Mouse (Mus musculus): ENCODE measurements around the gene Ptpn4. TPM values are rescaled to one million over a fixed set of nuclear protein-coding genes. Genes with fewer than 3 reads are reported as not detected.
A peak's percentile ranks its signal among the peaks of the same experiment; 100 is the strongest.

The Ptpn4 gene
- polyA plus RNA-seq, 1 experiment, result 2.9 TPM

DNA sequence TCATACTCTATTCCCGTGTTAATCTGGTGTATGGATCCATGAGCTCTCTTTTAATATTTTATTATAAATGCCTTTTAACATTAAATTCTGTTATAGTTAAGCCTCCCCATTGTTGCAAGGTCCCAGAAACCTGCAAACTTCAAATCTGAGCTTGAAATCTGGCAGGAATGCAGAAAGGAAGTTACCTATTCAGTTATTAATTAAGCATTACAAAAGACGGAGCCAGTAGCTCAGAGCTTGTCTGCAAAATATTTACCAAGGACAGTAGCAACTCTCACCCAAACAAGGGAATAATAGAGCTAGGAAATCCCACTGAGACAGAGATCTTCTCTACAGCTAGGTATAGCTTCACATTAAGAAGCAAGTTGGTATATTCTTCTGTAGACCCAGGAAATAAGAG, 106.2 kb downstream of the Ptpn4 start:
- TF ChIP-seq POLR2A (IDR thresholded peaks at IDR 0.05; ENCODE audit: borderline replicate concordance, low read depth, low read length) (no peak), CTCF (IDR thresholded peaks at IDR 0.05; ENCODE audit: low read depth, low read length) (no peak)
- H3K4me1 ChIP-seq (ENCODE audit: control insufficient read depth, insufficient read depth, low read length), result no peaks in the 10 kb centered on the region
- no peak overlapping the region for H3K27ac ChIP-seq (ENCODE audit: insufficient read depth, low read depth, low read length)
- H3K4me3 ChIP-seq (ENCODE audit: insufficient read depth, low read length), result no peak overlapping the region

DNA sequence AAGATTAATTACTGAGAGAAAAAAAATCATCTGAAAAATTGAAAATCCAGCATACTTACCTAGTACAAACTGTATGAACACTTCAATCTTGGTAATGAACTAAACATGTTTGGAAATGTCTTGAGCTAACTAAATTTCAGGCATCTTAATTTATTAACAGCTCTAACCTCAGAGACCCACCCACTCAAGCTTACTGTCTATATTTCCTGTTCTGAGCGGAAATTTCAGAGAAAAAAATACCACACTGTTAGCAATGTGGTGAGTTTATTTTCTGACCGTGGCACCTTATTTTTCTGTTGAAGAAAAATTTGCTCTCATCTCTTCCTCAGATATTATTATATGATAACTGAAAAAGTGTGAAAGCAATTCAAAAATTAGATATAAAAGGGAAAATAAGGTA, 124.4 kb downstream of the Ptpn4 start:
- no peak overlapping the region for H3K27ac ChIP-seq (ENCODE audit: insufficient read depth, low read depth, low read length)
- no peaks in the 10 kb centered on the region for H3K4me1 ChIP-seq (ENCODE audit: control insufficient read depth, insufficient read depth, low read length)
- no peak overlapping the region for H3K4me3 ChIP-seq (ENCODE audit: insufficient read depth, low read length)
- TF ChIP-seq POLR2A (IDR thresholded peaks at IDR 0.05; ENCODE audit: borderline replicate concordance, low read depth, low read length) (no peak), CTCF (IDR thresholded peaks at IDR 0.05; ENCODE audit: low read depth, low read length) (no peak)

DNA sequence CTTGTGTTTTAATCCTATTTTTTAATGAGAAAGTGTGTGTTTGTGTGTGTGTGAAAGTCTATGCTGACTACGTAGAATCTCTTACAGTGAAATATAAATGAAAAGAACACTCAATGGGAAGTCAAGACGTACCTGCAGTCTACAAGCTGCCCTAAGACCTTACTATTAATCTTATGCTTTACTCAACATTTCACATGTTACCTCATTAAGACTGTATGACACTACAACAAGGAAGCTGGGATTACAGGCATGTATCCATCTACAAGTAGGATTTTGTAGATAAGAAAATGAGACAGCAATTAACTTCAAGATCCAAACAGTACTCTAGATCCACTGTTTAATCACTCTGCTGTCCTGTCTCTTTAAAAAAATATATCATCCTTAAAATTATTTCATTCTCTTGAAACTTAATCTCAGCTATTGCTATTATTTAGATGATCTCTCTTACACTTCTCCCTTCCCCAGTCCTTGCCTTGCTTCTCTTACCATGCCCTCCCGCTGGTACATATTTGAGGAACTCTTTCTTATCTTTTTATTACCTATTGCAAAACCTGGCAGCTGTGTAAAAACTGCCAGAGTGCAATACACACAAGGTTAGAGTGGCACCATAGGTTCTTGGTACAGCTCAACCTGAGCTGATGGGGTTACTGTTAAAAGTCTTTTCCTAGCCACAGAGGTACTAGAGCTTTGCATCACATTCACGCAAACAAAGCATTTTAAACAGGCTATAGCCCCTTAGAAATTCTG, 130.8 kb downstream of the Ptpn4 start:
- Histone ChIP-seq H3K4me1 (ENCODE audit: control insufficient read depth, insufficient read depth, low read length) (no peaks in the 10 kb centered on the region), H3K4me3 (ENCODE audit: insufficient read depth, low read length) (no peak overlapping the region), H3K27ac (ENCODE audit: insufficient read depth, low read depth, low read length) (no peak overlapping the region)
- TF ChIP-seq CTCF (IDR thresholded peaks at IDR 0.05; ENCODE audit: low read depth, low read length) (no peak), POLR2A (IDR thresholded peaks at IDR 0.05; ENCODE audit: borderline replicate concordance, low read depth, low read length) (no peak)

DNA sequence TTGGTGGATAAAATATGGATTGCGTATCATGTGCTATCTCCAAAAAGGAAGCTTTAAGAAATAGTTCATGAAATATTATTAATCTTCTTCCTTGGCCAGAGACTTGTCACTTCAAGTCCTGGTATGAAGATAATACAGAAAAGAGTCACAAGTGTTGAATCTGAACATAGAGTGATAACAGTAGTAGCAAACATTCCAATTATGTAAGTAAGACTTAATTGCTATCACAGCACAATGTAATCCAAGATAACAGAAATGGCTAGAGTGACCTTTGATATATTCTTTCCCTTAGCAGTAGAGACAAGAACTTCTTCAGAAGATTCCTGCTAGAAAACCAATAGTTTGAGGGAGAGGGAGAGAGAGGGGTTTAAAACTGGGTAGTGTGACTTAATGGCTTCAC, 140.6 kb downstream of the Ptpn4 start:
- no peak overlapping the region for H3K27ac ChIP-seq (ENCODE audit: insufficient read depth, low read depth, low read length)
- H3K4me1 ChIP-seq (ENCODE audit: control insufficient read depth, insufficient read depth, low read length), result no peaks in the 10 kb centered on the region
- TF ChIP-seq CTCF (IDR thresholded peaks at IDR 0.05; ENCODE audit: low read depth, low read length) (no peak), POLR2A (IDR thresholded peaks at IDR 0.05; ENCODE audit: borderline replicate concordance, low read depth, low read length) (no peak)
- no peak overlapping the region for H3K4me3 ChIP-seq (ENCODE audit: insufficient read depth, low read length)

DNA sequence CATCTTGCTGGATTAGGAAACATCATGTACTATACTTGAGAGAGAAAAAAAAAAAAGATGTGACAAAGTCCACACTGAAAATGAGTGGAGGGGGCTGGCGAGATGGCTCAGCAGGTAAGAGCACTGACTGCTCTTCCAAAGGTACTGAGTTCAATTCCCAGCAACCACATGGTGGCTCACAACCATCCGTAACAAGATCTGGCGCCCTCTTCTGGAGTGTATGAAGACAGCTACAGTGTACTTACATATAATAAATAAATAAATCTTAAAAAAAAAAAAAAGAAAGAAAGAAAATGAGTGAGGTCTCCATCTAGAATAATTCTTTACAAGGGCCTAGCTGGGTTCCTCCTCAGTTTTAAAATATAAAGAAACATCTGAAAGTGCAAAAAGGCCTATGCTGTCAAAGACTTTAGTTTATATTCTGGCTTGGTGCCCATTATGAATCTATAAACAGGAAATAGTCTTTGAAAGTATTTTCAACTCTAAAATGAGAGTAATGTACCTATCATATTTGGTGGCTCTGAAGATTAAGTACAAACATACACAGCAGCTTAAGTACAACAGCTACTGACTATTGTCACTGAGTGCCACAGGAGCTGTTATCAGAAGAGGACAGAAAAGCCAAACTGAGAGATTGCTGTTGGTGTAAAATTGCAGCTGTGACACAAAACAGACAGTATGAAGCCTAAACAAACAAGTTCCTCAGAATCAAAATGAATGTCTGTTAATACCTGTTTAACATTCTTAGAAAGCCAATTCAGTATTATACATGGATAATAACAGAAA, 151.4 kb downstream of the Ptpn4 start:
- Histone ChIP-seq H3K4me3 (ENCODE audit: insufficient read depth, low read length) (no peak overlapping the region), H3K27ac (ENCODE audit: insufficient read depth, low read depth, low read length) (no peak overlapping the region), H3K4me1 (ENCODE audit: control insufficient read depth, insufficient read depth, low read length) (no peaks in the 10 kb centered on the region)
- TF ChIP-seq POLR2A (IDR thresholded peaks at IDR 0.05; ENCODE audit: borderline replicate concordance, low read depth, low read length) (no peak), CTCF (IDR thresholded peaks at IDR 0.05; ENCODE audit: low read depth, low read length) (no peak)

DNA sequence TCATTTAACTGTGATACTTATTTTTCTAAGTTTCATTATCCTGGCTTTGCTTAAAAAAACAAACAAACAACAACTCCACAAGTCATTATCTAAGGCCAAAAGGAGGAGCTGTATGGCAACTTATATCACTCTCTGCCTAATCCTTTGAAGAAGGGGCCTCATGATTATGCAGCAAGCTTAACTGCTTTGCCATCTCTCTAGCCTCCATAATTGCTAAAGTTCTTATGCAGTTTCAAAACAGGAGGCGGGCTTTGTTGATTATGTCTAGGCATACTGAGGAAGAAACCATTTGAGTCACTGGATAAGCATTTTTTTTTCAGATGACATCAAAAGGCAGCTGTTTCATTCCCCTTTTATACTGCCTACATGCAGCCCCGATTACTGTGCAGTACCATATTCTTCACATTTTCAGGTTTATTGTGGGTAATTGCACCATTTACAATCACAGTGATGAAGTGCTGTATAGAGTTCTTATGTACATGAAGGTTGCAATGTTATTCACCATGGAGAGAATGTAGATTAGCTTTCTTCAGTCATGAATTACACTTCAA, 155.7 kb downstream of the Ptpn4 start:
- Histone ChIP-seq H3K4me1 (ENCODE audit: control insufficient read depth, insufficient read depth, low read length) (no peaks in the 10 kb centered on the region), H3K27ac (ENCODE audit: insufficient read depth, low read depth, low read length) (no peak overlapping the region), H3K4me3 (ENCODE audit: insufficient read depth, low read length) (no peak overlapping the region)
- TF ChIP-seq POLR2A (IDR thresholded peaks at IDR 0.05; ENCODE audit: borderline replicate concordance, low read depth, low read length) (no peak), CTCF (IDR thresholded peaks at IDR 0.05; ENCODE audit: low read depth, low read length) (no peak)

DNA sequence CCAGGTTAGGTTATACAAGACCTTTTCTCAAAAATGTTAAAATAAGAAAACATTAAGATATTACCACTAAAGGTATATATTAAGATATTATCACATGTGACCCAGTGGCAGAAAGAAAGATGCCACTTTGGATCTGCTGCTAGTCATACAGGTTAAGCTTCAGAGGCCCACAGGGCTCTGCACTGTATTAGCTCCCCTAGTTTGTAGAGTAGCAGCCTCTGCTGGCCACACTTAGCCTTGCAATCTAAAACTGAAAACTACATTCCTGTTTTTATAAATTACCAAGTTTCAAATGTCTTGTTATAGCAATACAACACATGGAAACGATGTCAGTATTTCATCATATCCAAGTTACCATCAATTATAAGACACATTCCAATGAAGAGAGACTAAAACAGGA, 162.4 kb downstream of the Ptpn4 start:
- TF ChIP-seq POLR2A (IDR thresholded peaks at IDR 0.05; ENCODE audit: borderline replicate concordance, low read depth, low read length), result no peak
- TF ChIP-seq CTCF (IDR thresholded peaks at IDR 0.05; ENCODE audit: low read depth, low read length), result peak; percentile 50; the same call in 1 of the 2 replicates

DNA sequence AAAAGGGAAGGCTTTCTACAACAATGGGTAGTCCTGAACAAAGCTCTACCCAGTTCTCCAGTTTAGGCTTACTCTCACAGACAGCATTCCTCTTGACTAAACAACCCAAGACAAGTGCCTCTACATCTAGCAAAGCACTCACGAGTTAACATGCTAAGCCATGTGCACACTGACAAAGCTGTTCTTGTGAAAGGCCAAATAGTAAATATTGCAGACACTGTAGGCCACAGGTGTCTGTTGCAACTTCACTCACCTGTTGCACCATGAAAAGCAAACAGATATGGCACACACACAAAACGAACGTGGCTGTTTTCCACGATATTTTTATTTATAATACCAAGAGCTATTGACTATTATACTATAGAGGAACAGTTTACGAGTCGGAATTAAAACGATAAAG, 170.5 kb downstream of the Ptpn4 start:
- Histone ChIP-seq H3K4me1 (ENCODE audit: control insufficient read depth, insufficient read depth, low read length) (no peaks in the 10 kb centered on the region), H3K27ac (ENCODE audit: insufficient read depth, low read depth, low read length) (no peak overlapping the region)

More for the DNA sequence above, 162.4 kb downstream of the Ptpn4 start:
- H3K4me1 ChIP-seq (ENCODE audit: control insufficient read depth, insufficient read depth, low read length), result no peaks in the 10 kb centered on the region
- no peak overlapping the region for H3K27ac ChIP-seq (ENCODE audit: insufficient read depth, low read depth, low read length)
- H3K4me3 ChIP-seq (ENCODE audit: insufficient read depth, low read length), result no peak overlapping the region

DNA sequence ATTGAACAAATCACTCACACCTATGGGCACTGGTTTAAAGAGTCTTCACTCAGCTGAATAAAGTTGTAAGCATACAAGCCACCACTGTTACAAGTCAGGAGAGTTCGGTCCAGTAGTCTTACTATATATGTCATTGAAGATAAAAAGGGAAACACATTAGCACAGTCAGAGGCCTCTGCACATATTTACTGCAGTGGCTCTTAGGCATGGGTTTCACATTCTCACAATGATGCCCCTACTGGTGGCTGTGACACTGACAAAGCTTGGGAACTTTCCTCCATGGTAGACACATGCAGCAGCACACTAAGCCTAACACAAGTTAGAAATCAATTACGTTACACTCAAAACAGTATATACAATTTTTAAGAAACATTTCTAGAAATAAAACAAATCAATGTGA, 183.1 kb downstream of the Ptpn4 start:
- H3K4me1 ChIP-seq (ENCODE audit: control insufficient read depth, insufficient read depth, low read length), result no peaks in the 10 kb centered on the region
- TF ChIP-seq POLR2A (IDR thresholded peaks at IDR 0.05; ENCODE audit: borderline replicate concordance, low read depth, low read length) (no peak), CTCF (IDR thresholded peaks at IDR 0.05; ENCODE audit: low read depth, low read length) (no peak)
- no peak overlapping the region for H3K4me3 ChIP-seq (ENCODE audit: insufficient read depth, low read length)
- no peak overlapping the region for H3K27ac ChIP-seq (ENCODE audit: insufficient read depth, low read depth, low read length)

More for the DNA sequence above, 170.5 kb downstream of the Ptpn4 start:
- no peak overlapping the region for H3K4me3 ChIP-seq (ENCODE audit: insufficient read depth, low read length)
- TF ChIP-seq CTCF (IDR thresholded peaks at IDR 0.05; ENCODE audit: low read depth, low read length), result no peak
- no peak for TF ChIP-seq POLR2A (IDR thresholded peaks at IDR 0.05; ENCODE audit: borderline replicate concordance, low read depth, low read length)

DNA sequence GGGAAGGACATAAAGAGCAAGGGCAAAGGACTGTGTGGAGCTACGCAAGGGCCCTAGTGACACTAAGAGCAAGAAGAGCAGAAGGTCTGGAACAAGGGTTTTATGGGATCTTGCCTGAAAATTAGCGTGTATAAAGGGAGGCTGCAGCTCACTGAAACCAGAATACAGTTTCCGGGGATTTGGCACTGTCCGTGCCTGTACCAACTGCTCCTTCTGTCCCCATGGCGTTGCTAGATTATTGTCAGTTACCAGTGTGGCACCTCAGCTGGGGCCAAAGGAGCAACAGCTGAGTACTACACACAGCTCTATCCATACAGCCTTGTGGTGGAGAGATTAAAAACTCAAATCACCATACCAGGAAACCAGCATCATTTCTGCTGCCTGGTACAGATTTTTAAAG, 187.0 kb downstream of the Ptpn4 start:
- H3K4me1 ChIP-seq (ENCODE audit: control insufficient read depth, insufficient read depth, low read length), result no peaks in the 10 kb centered on the region
- H3K27ac ChIP-seq (ENCODE audit: insufficient read depth, low read depth, low read length), result no peak overlapping the region
- H3K4me3 ChIP-seq (ENCODE audit: insufficient read depth, low read length), result no peak overlapping the region
- TF ChIP-seq POLR2A (IDR thresholded peaks at IDR 0.05; ENCODE audit: borderline replicate concordance, low read depth, low read length), result no peak
- no peak for TF ChIP-seq CTCF (IDR thresholded peaks at IDR 0.05; ENCODE audit: low read depth, low read length)
